ENCODE assay signal across 8 mouse cellular contexts in genomic region chr11:84818961-84819692, GRCm38 (mm10). TPM values are rescaled to one million over a fixed set of nuclear protein-coding genes. Genes with fewer than 3 reads are reported as not detected.
A peak's percentile ranks its signal among the peaks of the same experiment; 100 is the strongest.
DNase-seq lines count a peak whose midpoint lies in the region; ATAC-seq lines count a peak whose summit lies in the region.

Gene Mrm1, minus strand, starts transcription at chr11:84819515.

- H3K9me3 ChIP-seq in hindbrain, embryonic 11.5 days (ENCODE audit: control insufficient read depth, low read length) = no peaks in the 10 kb centered on the region

- no peaks in the 10 kb centered on the region for H3K27me3 ChIP-seq in hindbrain, embryonic 11.5 days (ENCODE audit: control insufficient read depth, insufficient read depth, low read length)

- no peaks in the 10 kb centered on the region for H3K36me3 ChIP-seq in hindbrain, embryonic 11.5 days (ENCODE audit: control insufficient read depth, insufficient read depth, low read length)

- DNase-seq in Muller cell, postnatal 12 days (ENCODE audit: inconsistent ontology term) = peak; percentile 97
- peak; percentile 95 for DNase-seq in cerebellum, adult 9-11 months
- DNase-seq in frontal cortex, adult 2 months (ENCODE audit: extremely low spot score in 1 of 2, low spot score in 1 of 2) = peak; percentile 87 to 96
- DNase-seq in hindbrain, embryonic 11.5 days (ENCODE audit: low spot score) = peak; percentile 94
- DNase-seq in layer of hippocampus, postnatal 10 days (ENCODE audit: low spot score in 2 of 2) = peak; percentile 93 to 94
- DNase-seq in lung, postnatal 10 days = peak; percentile 97
- peak; percentile 92 for DNase-seq in ovary, postnatal 36 days (ENCODE audit: low spot score)
- DNase-seq in thymus, postnatal 25 days = peak; percentile 94

- peak within 1 kb of the TSS; percentile 44; the same call in 1 of the 2 replicates for H3K27ac ChIP-seq in hindbrain, embryonic 11.5 days (ENCODE audit: low read depth, low read length)

- peak within 1 kb of the TSS; percentile 73 for H3K4me3 ChIP-seq in hindbrain, embryonic 11.5 days (ENCODE audit: low read depth, low read length)

- H3K9ac ChIP-seq in hindbrain, embryonic 11.5 days (ENCODE audit: low read depth, low read length) = peak within 1 kb of the TSS; percentile 69

- WGBS in hindbrain, embryonic 11.5 days = under 1% methylated on average over 50 of the region's 55 CpGs

- H3K4me1 ChIP-seq in hindbrain, embryonic 11.5 days (replicated peaks; ENCODE audit: control insufficient read depth, insufficient read depth, low read length) = no peaks in the 10 kb centered on the region

- H3K4me2 ChIP-seq in hindbrain, embryonic 11.5 days (replicated peaks; ENCODE audit: low read depth, low read length) = peak within 1 kb of the TSS; percentile 98

- peak; percentile 84 for ATAC-seq in hindbrain, embryonic 11.5 days (ENCODE audit: low FRiP score)

RNA-seq across cellular contexts. Expression of gene Mrm1, which starts in this region (rescaled TPM):
- polyA plus RNA-seq in frontal cortex, adult 2 months (2012; rRNA removed) = 14.0 and 14.1 TPM in 2 replicates
- 11.2 and 13.3 TPM in 2 replicates for polyA plus RNA-seq in hindbrain, embryonic 11.5 days (2014; fragmentation: Nextera tagmentation; extraction: Ambion mirVana)
- total RNA-seq in layer of hippocampus, postnatal 10 days (2021) = 10 to 100 TPM; 14.3 to 19.4 TPM

Comparison
In these comparisons a context has a peak if more than half of its experiments do, and no peak if none do; other contexts are left out.
1. Peak in every context shown above with its lines: DNase-seq, ATAC-seq, H3K4me3 ChIP-seq and H3K27ac ChIP-seq.